Mouse (Mus musculus): ENCODE measurements at regions not wholly inside any gene's neighbourhood (a gene's known extent, or its start where the extent isn't known, plus 50 kb on each side); places are given as distances from the start of the nearest gene placed in this dataset.

GRCm38 (mm10) chr11:63677921-63678320 lies 244.2 kb downstream of the Hs3st3b1 start:
- TF ChIP-seq GATA2 (IDR thresholded peaks at IDR 0.05; ENCODE audit: borderline replicate concordance, low read depth, low read length) = no peak
- no peak for TF ChIP-seq POLR2AphosphoS5 (IDR thresholded peaks at IDR 0.05; ENCODE audit: insufficient replicate concordance, low read depth, low read length)
- no peak for TF ChIP-seq CTCF (IDR thresholded peaks at IDR 0.05; ENCODE audit: low read depth, low read length)
- TF ChIP-seq TAL1 (conservative IDR thresholded peaks at IDR 0.05; ENCODE audit: low read depth, low read length) = no peak
- no peak for TF ChIP-seq GATA1 (IDR thresholded peaks at IDR 0.05; ENCODE audit: borderline replicate concordance, low read length)
- ATAC-seq (ENCODE audit: extremely low read depth, insufficient number of reproducible peaks, low FRiP score, poor library complexity, severe bottlenecking) (no peak), DNase-seq (ENCODE audit: low spot score) (no peak)
- H3K36me3 ChIP-seq (replicated peaks) = no peaks in the 10 kb centered on the region
- H3K4me1 ChIP-seq (ENCODE audit: insufficient read depth, low read depth, low read length) = no peaks in the 10 kb centered on the region
- H3K9me3 ChIP-seq (replicated peaks) = peaks cover 30% of the 10 kb centered on the region
- H3K4me3 ChIP-seq (ENCODE audit: low read depth, low read length) = no peak overlapping the region
- no peaks in the 10 kb centered on the region for H3K27me3 ChIP-seq (ENCODE audit: insufficient read depth, low read length)

GRCm38 (mm10) chr11:63678382-63678905 lies 243.6 kb downstream of the Hs3st3b1 start:
- Histone ChIP-seq H3K4me3 (ENCODE audit: low read depth, low read length) (no peak overlapping the region), H3K4me1 (ENCODE audit: insufficient read depth, low read depth, low read length) (no peaks in the 10 kb centered on the region), H3K9me3 (replicated peaks) (peaks cover 26% of the 10 kb centered on the region), H3K36me3 (replicated peaks) (no peaks in the 10 kb centered on the region), H3K27me3 (ENCODE audit: insufficient read depth, low read length) (no peaks in the 10 kb centered on the region)
- TF ChIP-seq GATA1 (IDR thresholded peaks at IDR 0.05; ENCODE audit: borderline replicate concordance, low read length) (no peak), CTCF (IDR thresholded peaks at IDR 0.05; ENCODE audit: low read depth, low read length) (no peak), GATA2 (IDR thresholded peaks at IDR 0.05; ENCODE audit: borderline replicate concordance, low read depth, low read length) (no peak), TAL1 (conservative IDR thresholded peaks at IDR 0.05; ENCODE audit: low read depth, low read length) (no peak), POLR2AphosphoS5 (IDR thresholded peaks at IDR 0.05; ENCODE audit: insufficient replicate concordance, low read depth, low read length) (no peak)
- ATAC-seq (ENCODE audit: extremely low read depth, insufficient number of reproducible peaks, low FRiP score, poor library complexity, severe bottlenecking) (no peak), DNase-seq (ENCODE audit: low spot score) (no peak)

GRCm38 (mm10) chr11:63679491-63679890 lies 242.6 kb downstream of the Hs3st3b1 start:
- H3K36me3 ChIP-seq (replicated peaks) = no peaks in the 10 kb centered on the region
- no peak overlapping the region for H3K4me3 ChIP-seq (ENCODE audit: low read depth, low read length)
- ATAC-seq (ENCODE audit: extremely low read depth, insufficient number of reproducible peaks, low FRiP score, poor library complexity, severe bottlenecking) = no peak
- no peaks in the 10 kb centered on the region for H3K27me3 ChIP-seq (ENCODE audit: insufficient read depth, low read length)
- DNase-seq (ENCODE audit: low spot score) = no peak
- H3K9me3 ChIP-seq (replicated peaks) = peaks cover 30% of the 10 kb centered on the region
- TF ChIP-seq POLR2AphosphoS5 (IDR thresholded peaks at IDR 0.05; ENCODE audit: insufficient replicate concordance, low read depth, low read length) = no peak
- no peak for TF ChIP-seq GATA2 (IDR thresholded peaks at IDR 0.05; ENCODE audit: borderline replicate concordance, low read depth, low read length)
- TF ChIP-seq CTCF (IDR thresholded peaks at IDR 0.05; ENCODE audit: low read depth, low read length) = no peak
- TF ChIP-seq TAL1 (conservative IDR thresholded peaks at IDR 0.05; ENCODE audit: low read depth, low read length) = no peak
- TF ChIP-seq GATA1 (IDR thresholded peaks at IDR 0.05; ENCODE audit: borderline replicate concordance, low read length) = no peak
- H3K4me1 ChIP-seq (ENCODE audit: insufficient read depth, low read depth, low read length) = no peaks in the 10 kb centered on the region

- Histone ChIP-seq H3K36me3 (replicated peaks) (no peaks in the 10 kb centered on the region), H3K4me3 (ENCODE audit: low read depth, low read length) (no peak overlapping the region), H3K27me3 (ENCODE audit: insufficient read depth, low read length) (no peaks in the 10 kb centered on the region), H3K4me1 (ENCODE audit: insufficient read depth, low read depth, low read length) (no peaks in the 10 kb centered on the region), H3K9me3 (replicated peaks) (peaks cover 32% of the 10 kb centered on the region)
- DNase-seq (ENCODE audit: low spot score) = no peak
- ATAC-seq (ENCODE audit: extremely low read depth, insufficient number of reproducible peaks, low FRiP score, poor library complexity, severe bottlenecking) = no peak
- TF ChIP-seq POLR2AphosphoS5 (IDR thresholded peaks at IDR 0.05; ENCODE audit: insufficient replicate concordance, low read depth, low read length) = no peak
- TF ChIP-seq CTCF (IDR thresholded peaks at IDR 0.05; ENCODE audit: low read depth, low read length) = no peak
- no peak for TF ChIP-seq TAL1 (conservative IDR thresholded peaks at IDR 0.05; ENCODE audit: low read depth, low read length)
- no peak for TF ChIP-seq GATA2 (IDR thresholded peaks at IDR 0.05; ENCODE audit: borderline replicate concordance, low read depth, low read length)
- TF ChIP-seq GATA1 (IDR thresholded peaks at IDR 0.05; ENCODE audit: borderline replicate concordance, low read length) = no peak
Observed at GRCm38 (mm10) chr11:63684228-63684980, 237.7 kb downstream of the Hs3st3b1 start.

GRCm38 (mm10) chr11:63691041-63691440 lies 231.0 kb downstream of the Hs3st3b1 start:
- peaks cover 38% of the 10 kb centered on the region for H3K9me3 ChIP-seq (replicated peaks)
- no peaks in the 10 kb centered on the region for H3K27me3 ChIP-seq (ENCODE audit: insufficient read depth, low read length)
- no peak overlapping the region for H3K4me3 ChIP-seq (ENCODE audit: low read depth, low read length)
- H3K36me3 ChIP-seq (replicated peaks) = no peaks in the 10 kb centered on the region
- TF ChIP-seq CTCF (IDR thresholded peaks at IDR 0.05; ENCODE audit: low read depth, low read length) = no peak
- TF ChIP-seq POLR2AphosphoS5 (IDR thresholded peaks at IDR 0.05; ENCODE audit: insufficient replicate concordance, low read depth, low read length) = no peak
- TF ChIP-seq GATA2 (IDR thresholded peaks at IDR 0.05; ENCODE audit: borderline replicate concordance, low read depth, low read length) = no peak
- TF ChIP-seq TAL1 (conservative IDR thresholded peaks at IDR 0.05; ENCODE audit: low read depth, low read length) = no peak
- TF ChIP-seq GATA1 (IDR thresholded peaks at IDR 0.05; ENCODE audit: borderline replicate concordance, low read length) = no peak
- no peak for DNase-seq (ENCODE audit: low spot score)
- H3K4me1 ChIP-seq (ENCODE audit: insufficient read depth, low read depth, low read length) = no peaks in the 10 kb centered on the region
- ATAC-seq (ENCODE audit: extremely low read depth, insufficient number of reproducible peaks, low FRiP score, poor library complexity, severe bottlenecking) = no peak

GRCm38 (mm10) chr11:63704995-63705580 lies 217.0 kb downstream of the Hs3st3b1 start:
- TF ChIP-seq GATA1 (IDR thresholded peaks at IDR 0.05; ENCODE audit: borderline replicate concordance, low read length) = no peak
- H3K36me3 ChIP-seq (replicated peaks) = no peaks in the 10 kb centered on the region
- H3K4me1 ChIP-seq (ENCODE audit: insufficient read depth, low read depth, low read length) = no peaks in the 10 kb centered on the region
- ATAC-seq (ENCODE audit: extremely low read depth, insufficient number of reproducible peaks, low FRiP score, poor library complexity, severe bottlenecking) (no peak), DNase-seq (ENCODE audit: low spot score) (no peak)
- H3K4me3 ChIP-seq (ENCODE audit: low read depth, low read length) = no peak overlapping the region
- no peaks in the 10 kb centered on the region for H3K27me3 ChIP-seq (ENCODE audit: insufficient read depth, low read length)
- peaks cover 13% of the 10 kb centered on the region for H3K9me3 ChIP-seq (replicated peaks)

All from G1E (cell line).